Mouse (Mus musculus) left cerebral cortex, postnatal 14 days (tissue): ENCODE measurements around the gene Gpat2. TPM values are rescaled to one million over a fixed set of nuclear protein-coding genes. Genes with fewer than 3 reads are reported as not detected.
A peak's percentile ranks its signal among the peaks of the same experiment; 100 is the strongest.

Experiments used
- DNase-seq, 2 experiments: peaks; one replicate each; pipeline ENCODE4 v3.0.0; 2021 to 2022; ENCODE audit warnings: low spot score in 2 of 2, mixed read lengths in 1 of 2
- intact Hi-C: fragments of 180-260 bp; cut with DNase I; formaldehyde crosslinking; loops from one replicate; pipeline ENCODE4 v1.15.1; 2025
- long read RNA-seq, 2 experiments: library from polyadenylated mRNA; stranded (forward); transcript quantifications; one replicate each; pipeline ENCODE4 v2.0.0; 2021
- total RNA-seq, 2 experiments: library from RNA; stranded (reverse); gene quantifications; 2 replicates each; pipeline ENCODE4 v1.2.3; 2021

Gpat2 gene
- total RNA-seq = under 1 TPM; 0.22 to 0.25 TPM
- long read RNA-seq, experiment 1, partial matches to known transcripts = 0 of 1 reads
- long read RNA-seq, experiment 1, other reads (novel, unspliced or antisense) = 0 of 1 reads
- long read RNA-seq, experiment 2 = 0 reads

GRCm38 (mm10) chr2:127424977-127425376, at the start of gene Gpat2:
Gene Gpat2, plus strand, starts transcription at chr2:127425199.
- intact Hi-C loops = no loop called here
- no peak for DNase-seq

GRCm38 (mm10) chr2:127375759-127376341, 49.1 kb upstream of the Gpat2 start:
- intact Hi-C loops = no loop called here
- DNase-seq = no peak

GRCm38 (mm10) chr2:127376423-127377051, 48.5 kb upstream of the Gpat2 start:
- intact Hi-C loops = no loop called here
- no peak for DNase-seq

- intact Hi-C loops = no loop called here
- DNase-seq = no peak
These were observed 46.9 kb upstream of the Gpat2 start for GRCm38 (mm10) chr2:127377942-127378610.

GRCm38 (mm10) chr2:127378611-127378990, 46.4 kb upstream of the Gpat2 start:
- no peak for DNase-seq
- intact Hi-C loops = no loop called here

- intact Hi-C loops = no loop called here
- no peak for DNase-seq
These were observed 45.7 kb upstream of the Gpat2 start for GRCm38 (mm10) chr2:127379250-127379649.

- DNase-seq = no peak
- intact Hi-C loops = no loop called here
These were observed 41.1 kb upstream of the Gpat2 start for GRCm38 (mm10) chr2:127383881-127384280.

GRCm38 (mm10) chr2:127387521-127387920, 37.5 kb upstream of the Gpat2 start:
- DNase-seq = no peak
- intact Hi-C loops = no loop called here

- no peak for DNase-seq
- intact Hi-C loops = no loop called here
These were observed 34.6 kb upstream of the Gpat2 start for GRCm38 (mm10) chr2:127390352-127390751.

- intact Hi-C loops = no loop called here
- DNase-seq = no peak
These were observed 34.2 kb upstream of the Gpat2 start for GRCm38 (mm10) chr2:127390846-127391245.

GRCm38 (mm10) chr2:127391323-127391722, 33.7 kb upstream of the Gpat2 start:
- no peak for DNase-seq
- intact Hi-C loops = no loop called here

GRCm38 (mm10) chr2:127394606-127395161, 30.3 kb upstream of the Gpat2 start:
- intact Hi-C loops = no loop called here
- DNase-seq = no peak

- intact Hi-C loops = no loop called here
- no peak for DNase-seq
These were observed 26.3 kb upstream of the Gpat2 start for GRCm38 (mm10) chr2:127398738-127399137.

GRCm38 (mm10) chr2:127411126-127411525, 13.9 kb upstream of the Gpat2 start:
- DNase-seq = no peak
- intact Hi-C loops = no loop called here

- intact Hi-C loops = no loop called here
These were observed 9.2 kb upstream of the Gpat2 start for GRCm38 (mm10) chr2:127415806-127416205.

GRCm38 (mm10) chr2:127416706-127417105, 8.3 kb upstream of the Gpat2 start:
- DNase-seq = no peak
- intact Hi-C loops = no loop called here

More at GRCm38 (mm10) chr2:127415806-127416205, 9.2 kb upstream of the Gpat2 start:
- DNase-seq = no peak

- DNase-seq = no peak
- intact Hi-C loops = no loop called here
These were observed 6.6 kb upstream of the Gpat2 start for GRCm38 (mm10) chr2:127418266-127418970.

GRCm38 (mm10) chr2:127430238-127430637, 5.2 kb downstream of the Gpat2 start:
- intact Hi-C loops = loop anchor here (2.0 kb wide), 1 partner anchor 67 kb away; the partner anchor contains the start of gene Adra2b
- peak; percentile 58 to 80 for DNase-seq

GRCm38 (mm10) chr2:127433487-127434295, 8.7 kb downstream of the Gpat2 start:
- intact Hi-C loops = no loop called here
- no peak for DNase-seq
